Mouse (Mus musculus) heart, adult 8-10 months (tissue): ENCODE measurements at regions not wholly inside any gene's neighbourhood (a gene's known extent, or its start where the extent isn't known, plus 50 kb on each side); places are given as distances from the start of the nearest gene placed in this dataset.
"Not testable (repeated sequence)": the region's sequence is repeated elsewhere in the genome, so short reads cannot be mapped to it uniquely, and the experiment has no call there.

Experiments used
- DNase-seq: peaks from one replicate; pipeline ENCODE4 v3.0.0; 2022; ENCODE audit warnings: low spot score

DNA sequence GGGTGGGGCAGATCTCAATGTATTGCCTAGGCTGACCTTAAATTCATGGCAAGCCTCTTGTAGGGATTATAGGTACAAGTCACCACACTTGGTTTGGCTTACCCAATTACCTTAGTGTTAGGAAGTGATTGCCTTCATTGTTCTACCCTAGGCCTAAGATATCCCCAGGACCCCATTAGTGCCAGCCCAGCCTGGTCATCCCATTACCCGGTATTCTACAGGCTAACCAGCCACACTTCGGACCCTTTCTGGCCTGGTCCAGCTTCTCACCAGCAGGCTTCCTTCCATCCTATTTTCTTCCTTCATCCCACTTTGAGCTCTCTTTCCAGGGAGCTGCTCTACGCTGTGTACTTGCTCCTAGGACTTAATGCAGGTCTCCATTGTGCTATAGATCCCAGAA lies 59.5 kb downstream of the Tex35 start:
- DNase-seq: no peak

DNA sequence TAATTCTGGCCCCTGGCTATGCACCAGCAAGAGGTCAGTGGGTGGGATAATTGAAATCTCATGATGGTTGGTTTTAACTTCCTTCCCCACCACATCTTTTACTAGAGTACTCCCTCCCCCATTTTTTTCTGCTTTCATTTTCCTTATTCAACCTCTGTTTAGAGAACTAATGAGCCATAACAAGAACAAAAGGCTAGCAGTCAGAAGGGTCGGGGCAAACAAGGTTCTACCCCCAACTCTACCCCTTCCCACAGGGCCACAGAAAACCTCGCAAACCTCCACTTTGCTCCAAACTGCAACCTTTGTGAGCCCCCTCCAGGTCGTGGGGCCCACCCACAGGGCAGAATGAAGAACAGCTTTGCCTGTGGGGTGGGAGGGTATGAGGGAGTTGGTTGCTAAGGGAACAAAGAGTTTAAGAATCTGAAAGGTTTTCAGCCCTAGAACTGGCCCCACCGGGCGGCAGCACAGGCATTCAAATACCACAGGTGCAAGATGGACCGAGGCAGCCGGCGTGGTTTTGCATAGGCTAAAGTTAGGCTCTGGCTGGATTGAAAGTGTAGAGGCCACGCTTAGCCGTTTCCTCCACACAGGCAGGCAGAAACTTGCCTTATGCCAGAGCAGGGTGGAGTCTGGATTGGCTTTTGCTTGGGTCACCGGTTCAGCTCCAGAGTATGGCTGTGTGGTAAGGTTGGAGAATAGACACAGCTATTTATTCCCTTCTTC lies 60.1 kb downstream of the Tex35 start:
- no peak for DNase-seq

- no peak for DNase-seq
Measured at GRCm38 (mm10) chr1:157047751-157048200, 60.7 kb downstream of the Tex35 start.

DNA sequence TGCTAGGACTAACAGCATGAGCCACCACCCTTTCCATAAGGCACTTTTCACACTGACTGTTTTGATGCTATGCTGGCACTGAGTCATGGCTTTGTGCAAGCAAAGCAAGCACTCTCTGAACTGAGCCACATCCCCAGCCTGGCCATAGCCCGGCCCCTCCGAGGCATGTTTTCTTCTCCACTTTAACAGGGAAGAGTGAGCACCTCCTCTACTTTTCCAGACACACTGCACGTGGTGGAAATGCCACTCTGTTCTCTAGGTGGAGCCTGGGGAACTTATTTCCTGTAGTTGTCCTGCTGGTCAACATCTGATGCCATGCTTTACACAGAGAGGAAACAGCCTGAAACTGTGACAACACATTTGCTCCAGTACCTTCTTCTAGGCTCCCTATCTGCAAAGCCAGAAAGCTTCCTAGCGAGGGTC lies 61.7 kb downstream of the Tex35 start:
- DNase-seq: no peak

GRCm38 (mm10) chr1:157039836-157040196 lies 68.7 kb downstream of the Tex35 start:
- no peak for DNase-seq

GRCm38 (mm10) chr1:157039016-157039835 lies 69.3 kb downstream of the Tex35 start:
- DNase-seq: peak; percentile 47

DNA sequence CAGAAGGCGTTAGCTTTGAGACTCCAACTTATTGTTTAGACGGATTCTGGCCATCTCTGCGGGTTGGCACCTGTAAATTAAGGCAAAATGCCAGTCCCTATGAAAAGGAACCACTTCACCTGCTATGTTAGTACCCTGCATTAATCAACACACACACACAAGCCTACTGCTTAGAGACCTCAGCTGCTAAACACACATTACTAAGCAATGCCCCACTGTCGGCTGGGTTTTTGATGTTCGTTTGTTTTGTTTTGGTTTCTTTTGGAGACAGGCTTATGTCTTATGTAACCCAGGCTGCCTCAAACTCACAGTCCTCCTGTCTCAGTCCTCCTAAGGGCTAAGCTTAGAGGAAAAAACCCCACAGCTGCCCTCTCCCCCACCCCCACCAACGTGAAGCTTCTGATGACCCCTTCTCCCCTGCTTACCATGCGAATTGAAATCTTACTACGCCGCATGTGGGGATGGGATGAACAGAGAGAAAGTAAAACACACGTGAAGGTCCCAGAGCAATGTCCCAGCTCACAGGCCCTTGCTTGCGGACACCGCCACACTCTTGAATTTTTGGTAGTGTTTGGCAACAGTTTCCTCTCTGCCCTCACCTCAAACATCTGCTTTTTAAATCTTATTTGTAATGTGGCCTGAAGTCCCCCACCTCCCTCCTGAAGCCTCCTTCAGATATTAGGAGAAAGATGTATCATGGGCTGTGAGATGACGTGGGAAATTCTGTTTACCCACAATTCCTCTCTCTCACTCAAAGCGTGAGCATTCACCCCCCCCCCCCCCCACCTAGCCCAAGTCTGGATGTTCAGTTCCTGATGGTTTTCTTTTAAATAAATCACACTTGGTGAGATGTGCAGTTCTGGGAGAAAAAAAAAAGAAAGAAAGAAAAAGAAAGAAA lies 70.1 kb downstream of the Tex35 start:
- no peak for DNase-seq

DNA sequence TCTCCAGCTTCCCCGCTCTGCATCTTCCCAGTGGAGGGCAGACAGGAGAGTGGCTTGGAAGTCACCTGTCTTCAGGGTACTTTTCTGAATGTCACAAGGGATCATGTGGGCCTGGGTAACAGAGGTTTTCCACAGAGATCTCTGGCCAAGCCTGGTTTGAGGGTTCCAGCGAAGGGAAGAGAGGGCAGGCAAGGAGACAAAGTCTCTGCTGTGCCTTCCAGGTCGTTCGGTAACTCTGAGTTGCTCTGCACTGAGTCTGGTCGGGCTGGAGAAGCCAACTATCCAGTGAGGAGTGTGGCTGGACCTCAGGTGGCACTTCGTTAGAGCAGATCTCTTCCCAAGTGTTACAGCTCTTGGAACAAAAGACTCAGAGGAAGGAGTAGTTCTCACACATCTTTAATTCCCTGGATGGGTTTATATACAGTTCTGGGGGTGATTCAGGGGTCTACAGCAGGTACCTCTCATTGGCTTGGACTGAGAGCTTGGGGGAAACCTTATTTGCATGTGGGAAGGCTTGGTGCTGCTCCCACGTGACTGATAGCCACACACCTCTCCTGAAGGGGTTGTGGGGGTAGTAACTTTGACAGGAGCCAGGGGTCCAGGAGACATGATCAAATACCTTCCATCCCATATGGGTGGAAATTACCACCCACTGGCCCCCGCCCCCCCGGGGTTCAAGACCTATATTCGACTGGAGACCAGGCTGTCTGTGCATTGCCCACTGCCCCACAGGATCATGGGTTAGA lies 71.1 kb downstream of the Tex35 start:
- DNase-seq: no peak

- no peak for DNase-seq
Measured at GRCm38 (mm10) chr1:157036779-157037178, 71.7 kb downstream of the Tex35 start.

GRCm38 (mm10) chr1:157035221-157035620 lies 73.3 kb downstream of the Tex35 start:
- DNase-seq: not testable (repeated sequence)

DNA sequence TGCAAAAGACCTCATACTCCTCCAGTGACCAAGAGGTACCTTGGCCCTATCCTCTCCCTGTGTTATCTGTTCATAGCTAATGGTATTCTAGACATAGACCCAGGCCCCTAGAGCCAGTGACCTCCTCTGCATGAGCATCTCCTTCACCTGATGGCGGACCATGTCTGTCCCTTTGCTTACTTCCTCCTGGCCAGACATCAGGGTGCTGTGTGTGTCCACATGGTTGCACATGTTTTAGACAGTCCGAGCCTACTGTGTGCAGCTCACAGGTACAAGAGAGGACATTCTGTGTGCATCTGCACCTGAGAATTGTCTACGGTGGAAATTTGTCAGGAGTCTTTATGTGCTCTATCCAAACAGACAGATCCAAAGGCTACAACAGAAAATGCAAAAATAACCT lies 79.8 kb downstream of the Tex35 start:
- DNase-seq: no peak

DNA sequence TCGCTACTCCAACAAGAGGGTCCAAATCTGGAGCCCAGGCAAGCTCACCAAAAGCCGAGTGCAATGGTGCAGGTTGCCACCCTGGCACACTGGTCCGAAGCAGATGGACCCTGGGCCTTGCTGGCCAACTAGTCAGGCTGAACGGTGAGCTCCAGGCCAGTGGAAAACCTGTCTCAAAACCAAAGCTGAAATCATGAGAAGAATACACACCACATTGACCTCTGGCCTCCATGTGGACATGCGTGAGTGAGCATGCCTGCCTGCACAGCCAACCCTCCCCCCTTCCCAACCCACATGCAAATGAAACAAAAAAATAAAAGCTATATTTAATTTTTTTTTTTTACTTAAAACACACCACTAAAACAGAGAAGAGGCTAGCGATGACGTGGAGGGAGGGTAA lies 80.8 kb downstream of the Tex35 start:
- DNase-seq: no peak

- DNase-seq: no peak
Measured at GRCm38 (mm10) chr1:157023462-157023861, 84.0 kb upstream of the Ralgps2 start.

DNA sequence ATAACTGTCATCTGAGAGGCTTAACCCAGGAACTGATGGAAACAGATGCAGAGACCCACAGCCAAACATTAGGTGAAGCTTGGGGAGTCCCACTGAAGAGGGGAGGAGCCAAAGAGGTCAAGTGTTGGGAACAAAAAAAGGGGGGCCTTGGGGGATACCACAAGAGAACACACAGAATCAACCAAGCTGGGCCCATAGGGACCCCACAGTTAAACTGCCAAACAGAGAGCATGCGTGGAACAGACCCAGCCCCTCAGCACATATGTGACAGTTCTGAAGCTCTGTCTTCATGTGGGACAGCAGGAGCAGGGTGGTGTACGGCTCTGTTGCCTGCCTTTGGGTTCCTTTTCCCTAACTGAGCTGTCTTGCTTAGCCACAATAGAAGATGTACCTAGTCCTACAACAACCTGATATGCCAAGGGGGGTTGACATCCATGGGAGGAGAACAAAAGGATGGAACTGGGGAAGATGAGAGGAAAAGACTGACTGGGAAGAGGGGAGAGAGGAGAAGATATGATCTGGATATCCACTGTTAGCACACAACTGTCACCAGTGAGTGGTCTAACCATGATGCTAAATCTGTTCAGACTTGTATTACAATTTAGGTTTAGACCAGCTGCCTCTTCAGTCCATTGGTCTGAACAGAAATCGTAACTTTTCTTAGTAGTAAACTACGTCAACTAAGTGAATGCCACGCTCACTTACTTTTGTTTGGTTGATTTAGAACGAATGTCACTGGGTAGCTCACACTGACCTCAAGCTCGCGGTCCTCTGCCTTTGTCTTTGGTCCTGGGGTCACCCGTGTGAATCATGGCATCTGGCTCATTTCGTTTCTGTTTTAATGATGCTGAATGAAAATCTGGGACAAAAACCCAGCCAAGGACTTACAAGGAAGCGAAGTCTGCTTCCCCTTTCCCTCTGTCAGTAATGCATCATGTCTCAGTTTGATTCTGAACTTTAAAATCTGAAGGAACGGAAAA lies 83.3 kb upstream of the Ralgps2 start:
- DNase-seq: no peak

- DNase-seq: no peak
Measured at GRCm38 (mm10) chr1:157019892-157020291, 80.5 kb upstream of the Ralgps2 start.

- DNase-seq: no peak
Measured at GRCm38 (mm10) chr1:157018726-157019125, 79.3 kb upstream of the Ralgps2 start.

DNA sequence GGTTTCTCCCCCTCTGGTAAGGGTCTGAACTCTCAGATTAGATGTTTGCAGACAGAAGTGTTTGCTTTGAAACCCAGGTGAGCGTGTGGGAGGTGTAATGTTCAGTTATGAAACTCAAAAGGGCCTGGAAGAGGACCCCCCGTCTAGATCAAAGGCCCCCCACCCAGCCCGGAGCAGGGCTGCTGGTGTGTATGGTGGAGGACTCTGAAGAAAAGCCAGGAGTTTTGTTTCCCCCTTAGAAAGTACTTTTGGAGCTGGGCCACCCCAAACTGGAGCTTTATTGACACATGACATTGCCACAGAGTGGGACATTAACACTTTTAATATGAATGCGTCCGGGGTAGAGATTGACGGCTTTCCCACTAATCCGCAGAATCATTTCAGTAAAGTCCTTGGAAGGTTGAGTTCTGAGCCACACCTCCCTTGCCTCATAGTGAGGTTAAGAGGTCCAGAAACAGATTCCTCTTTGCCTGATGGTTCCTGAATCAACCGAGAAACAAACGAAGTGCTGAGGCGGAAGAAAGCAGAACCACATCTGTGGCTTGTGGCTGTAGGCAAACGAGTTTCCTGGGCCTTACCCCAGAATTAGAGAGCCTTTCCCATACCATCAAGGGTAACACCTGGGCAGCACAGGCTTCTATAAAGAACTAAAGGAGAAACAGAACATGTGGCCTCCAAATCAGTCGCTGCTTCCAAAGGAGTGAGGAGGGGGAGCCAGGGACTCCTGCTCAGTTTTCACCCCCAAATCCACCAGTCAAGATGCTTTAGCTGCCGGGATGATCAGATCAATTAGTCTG lies 78.0 kb upstream of the Ralgps2 start:
- no peak for DNase-seq

DNA sequence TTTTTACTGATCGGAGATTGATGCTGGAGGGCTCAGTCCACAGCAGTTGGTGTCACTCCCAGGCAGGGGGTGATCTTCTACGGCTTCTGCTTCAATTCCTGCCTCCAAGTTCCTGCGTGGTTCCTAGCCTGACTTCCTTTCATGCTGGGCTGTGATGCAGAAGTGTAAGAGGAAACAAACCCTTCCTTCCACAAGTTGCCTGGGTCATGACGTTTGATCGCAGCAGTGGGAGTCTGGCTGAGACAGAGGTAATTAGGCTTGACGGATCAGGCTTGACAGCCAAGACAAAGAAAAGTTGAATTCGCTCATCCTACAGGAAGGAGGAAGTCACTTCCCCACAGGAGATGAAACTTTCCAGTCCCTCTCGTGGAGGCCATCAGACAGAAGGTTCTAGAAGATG lies 77.2 kb upstream of the Ralgps2 start:
- DNase-seq: no peak
